Mouse (Mus musculus) testis, adult 2 months (tissue): ENCODE measurements around the gene Pop4.

ENCODE experiments used
- CTCF ChIP-seq: fragments of 200-500 bp; IDR thresholded peaks from 2 replicates; pipeline ENCODE4 v1.5.1; 2012; ENCODE audit warnings: low read depth, mild to moderate bottlenecking, inconsistent platforms, low read length, moderate library complexity; ENCODE audit not compliant: control insufficient read depth, insufficient read depth, insufficient replicate concordance
- POLR2A ChIP-seq: fragments of 200-500 bp; IDR thresholded peaks from 2 replicates; pipeline ENCODE4 v1.6.1; 2012; ENCODE audit warnings: low read depth, mild to moderate bottlenecking, inconsistent platforms, low read length, moderate library complexity; ENCODE audit not compliant: control insufficient read depth

- TF ChIP-seq CTCF = no peak
- TF ChIP-seq POLR2A = no peak
These were observed 34.7 kb downstream of the Pop4 start for GRCm38 (mm10) chr7:38236400-38237105.
